Mouse (Mus musculus): ENCODE results near the gene Tcta. TPM values are rescaled to one million over a fixed set of nuclear protein-coding genes. Genes with fewer than 3 reads are reported as not detected.
A peak's percentile ranks its signal among the peaks of the same experiment; 100 is the strongest.

Gene Tcta
- total and polyA plus RNA-seq, 3 experiments: 3.0 to 8.7 (median 7.3) TPM

- H3K27ac ChIP-seq (ENCODE audit: insufficient read depth, low read depth): no peak overlapping the region; the same call in 1 of the 2 replicates
- no peaks in the 10 kb centered on the region for H3K27me3 ChIP-seq (replicated peaks)
- peak overlapping the region; percentile 68 for H3K4me2 ChIP-seq (ENCODE audit: insufficient read depth, low read depth, poor library complexity, severe bottlenecking)
- H3K36me3 ChIP-seq (replicated peaks in 1 of 2; ENCODE audit: control insufficient read depth in 1 of 2, insufficient read depth in 1 of 2, low read length in 1 of 2): peaks cover 20 to 41% of the 10 kb centered on the region in 2 experiments
- peak overlapping the region; percentile 71 to 98 (median 81) for H3K4me3 ChIP-seq (replicated peaks in 1 of 3; ENCODE audit: low read depth in 2 of 3, low read length in 2 of 3, poor library complexity in 1 of 3)
- no peaks in the 10 kb centered on the region for H3K9me3 ChIP-seq (replicated peaks; ENCODE audit: low read length)
- in situ Hi-C loops (cut with MboI; ENCODE audit: low pct_ligation_motif_present, low pct_unique_long_range_greater_than_20kb, low sequenced_read_pairs) (no loop called here), dilution Hi-C loops (cut with MboI; ENCODE audit: extremely low pct_ligation_motif_present, extremely low pct_unique_long_range_greater_than_20kb, low sequenced_read_pairs) (no loop called here)
- TF ChIP-seq POLR2A (IDR thresholded peaks at IDR 0.05; ENCODE audit: low read depth, low read length) (no peak), MAZ (IDR thresholded peaks at IDR 0.05; ENCODE audit: low read depth, low read length) (no peak), KAT2A (IDR thresholded peaks at IDR 0.05; ENCODE audit: insufficient replicate concordance, low read length) (no peak), IRF4 (IDR thresholded peaks at IDR 0.05; ENCODE audit: low read depth, low read length) (no peak), UBTF (IDR thresholded peaks at IDR 0.05; ENCODE audit: low read depth, low read length) (no peak), RAD21 (IDR thresholded peaks at IDR 0.05; ENCODE audit: low read depth, low read length) (no peak), JUN (IDR thresholded peaks at IDR 0.05; ENCODE audit: insufficient read depth, low read depth, low read length) (no peak), GABPA (IDR thresholded peaks at IDR 0.05; ENCODE audit: insufficient replicate concordance, low read depth, low read length) (no peak), MYC (IDR thresholded peaks at IDR 0.05; ENCODE audit: low read depth, low read length) (no peak)
- H3K4me1 ChIP-seq (ENCODE audit: control insufficient read depth in 1 of 2, insufficient read depth in 2 of 2): peaks cover 3 to 42% of the 10 kb centered on the region in 2 experiments; a peak in 3 of 4 replicates
- H3K79me2 ChIP-seq (replicated peaks; ENCODE audit: control insufficient read depth, extremely low read depth, insufficient read depth, poor library complexity, severe bottlenecking): peaks cover 29% of the 10 kb centered on the region
- peak overlapping the region; percentile 80 for H3K9ac ChIP-seq (ENCODE audit: insufficient read depth, low read depth)
- no peak for DNase-seq (ENCODE audit: extremely low read depth)
Observed at GRCm38 (mm10) chr9:108305170-108305569, 790 bp downstream of the Tcta start.

- no peak for TF ChIP-seq EP300 (IDR thresholded peaks at IDR 0.05; ENCODE audit: low read length)
- peak overlapping the region; percentile 80; the same call in 1 of the 2 replicates for H3K9ac ChIP-seq (ENCODE audit: insufficient read depth, low read depth)
- no peak overlapping the region for H3K27ac ChIP-seq (ENCODE audit: insufficient read depth, low read depth)
- DNase-seq (ENCODE audit: extremely low read depth): no peak
- peaks cover 3 to 38% of the 10 kb centered on the region in 2 experiments; a peak in 3 of 4 replicates for H3K4me1 ChIP-seq (ENCODE audit: control insufficient read depth in 1 of 2, insufficient read depth in 2 of 2)
- in situ Hi-C loops (cut with MboI; ENCODE audit: low pct_ligation_motif_present, low pct_unique_long_range_greater_than_20kb, low sequenced_read_pairs): no loop called here
- H3K27me3 ChIP-seq (replicated peaks): no peaks in the 10 kb centered on the region
- peaks cover 25% of the 10 kb centered on the region for H3K79me2 ChIP-seq (replicated peaks; ENCODE audit: control insufficient read depth, extremely low read depth, insufficient read depth, poor library complexity, severe bottlenecking)
- H3K9me3 ChIP-seq (replicated peaks; ENCODE audit: low read length): no peaks in the 10 kb centered on the region
- peak overlapping the region; percentile 68 for H3K4me2 ChIP-seq (ENCODE audit: insufficient read depth, low read depth, poor library complexity, severe bottlenecking)
- peak overlapping the region in 2 of 3 experiments; percentile 71 to 98 for H3K4me3 ChIP-seq (replicated peaks in 1 of 3; ENCODE audit: low read depth in 2 of 3, low read length in 2 of 3, poor library complexity in 1 of 3)
- H3K36me3 ChIP-seq (replicated peaks in 1 of 2; ENCODE audit: control insufficient read depth in 1 of 2, insufficient read depth in 1 of 2, low read length in 1 of 2): peaks cover 20 to 42% of the 10 kb centered on the region in 2 experiments
- dilution Hi-C loops (cut with MboI; ENCODE audit: extremely low pct_ligation_motif_present, extremely low pct_unique_long_range_greater_than_20kb, low sequenced_read_pairs): no loop called here
Observed at GRCm38 (mm10) chr9:108304716-108305115, 1.2 kb downstream of the Tcta start.

- Histone ChIP-seq H3K4me1 (ENCODE audit: control insufficient read depth in 1 of 2, insufficient read depth in 2 of 2) (peaks cover 3 to 38% of the 10 kb centered on the region in 2 experiments; a peak in 3 of 4 replicates), H3K9me3 (replicated peaks; ENCODE audit: low read length) (no peaks in the 10 kb centered on the region), H3K27me3 (replicated peaks) (no peaks in the 10 kb centered on the region), H3K4me2 (ENCODE audit: insufficient read depth, low read depth, poor library complexity, severe bottlenecking) (no peak overlapping the region), H3K4me3 (replicated peaks in 1 of 3; ENCODE audit: low read depth in 2 of 3, low read length in 2 of 3, poor library complexity in 1 of 3) (no peak overlapping the region), H3K79me2 (replicated peaks; ENCODE audit: control insufficient read depth, extremely low read depth, insufficient read depth, poor library complexity, severe bottlenecking) (0 out of 2 replicates have a peak, but pooled peaks cover 1% of the 10 kb centered on the region), H3K9ac (ENCODE audit: insufficient read depth, low read depth) (no peak overlapping the region), H3K27ac (ENCODE audit: insufficient read depth, low read depth) (no peak overlapping the region), H3K36me3 (replicated peaks in 1 of 2; ENCODE audit: control insufficient read depth in 1 of 2, insufficient read depth in 1 of 2, low read length in 1 of 2) (peaks cover 26 to 48% of the 10 kb centered on the region in 2 experiments)
- no peak for DNase-seq (ENCODE audit: extremely low read depth)
- in situ Hi-C loops (cut with MboI; ENCODE audit: low pct_ligation_motif_present, low pct_unique_long_range_greater_than_20kb, low sequenced_read_pairs) (no loop called here), dilution Hi-C loops (cut with MboI; ENCODE audit: extremely low pct_ligation_motif_present, extremely low pct_unique_long_range_greater_than_20kb, low sequenced_read_pairs) (no loop called here)
- TF ChIP-seq MAZ (IDR thresholded peaks at IDR 0.05; ENCODE audit: low read depth, low read length) (no peak), MYC (IDR thresholded peaks at IDR 0.05; ENCODE audit: low read depth, low read length) (no peak), USF2 (conservative IDR thresholded peaks at IDR 0.05; ENCODE audit: low read depth, low read length) (no peak), BHLHE40 (IDR thresholded peaks at IDR 0.05; ENCODE audit: low read depth, low read length) (no peak), TCF12 (IDR thresholded peaks at IDR 0.05; ENCODE audit: low read depth, low read length) (no peak), MAX (IDR thresholded peaks at IDR 0.05; ENCODE audit: low read length) (no peak), ZMIZ1 (IDR thresholded peaks at IDR 0.05; ENCODE audit: low read depth, low read length) (no peak), NRF1 (IDR thresholded peaks at IDR 0.05; ENCODE audit: low read depth, low read length) (no peak), RAD21 (IDR thresholded peaks at IDR 0.05; ENCODE audit: low read depth, low read length) (no peak), UBTF (IDR thresholded peaks at IDR 0.05; ENCODE audit: low read depth, low read length) (no peak), ELF1 (IDR thresholded peaks at IDR 0.05; ENCODE audit: low read depth, low read length) (no peak), KAT2A (IDR thresholded peaks at IDR 0.05; ENCODE audit: insufficient replicate concordance, low read length) (no peak), NELFE (IDR thresholded peaks at IDR 0.05; ENCODE audit: low read depth, low read length) (no peak), ZNF384 (IDR thresholded peaks at IDR 0.05; ENCODE audit: low read depth, low read length) (no peak), POLR2A (IDR thresholded peaks at IDR 0.05; ENCODE audit: low read depth, low read length) (no peak), MXI1 (IDR thresholded peaks at IDR 0.05; ENCODE audit: low read depth, low read length) (no peak), SIN3A (IDR thresholded peaks at IDR 0.05; ENCODE audit: low read length) (no peak), CHD2 (IDR thresholded peaks at IDR 0.05; ENCODE audit: low read length) (no peak), SMC3 (IDR thresholded peaks at IDR 0.05; ENCODE audit: low read depth, low read length) (no peak)
Observed at GRCm38 (mm10) chr9:108301853-108302252, 4.1 kb downstream of the Tcta start.
